Mouse (Mus musculus): ENCODE data around the gene Lypd3. TPM values are rescaled to one million over a fixed set of nuclear protein-coding genes. Genes with fewer than 3 reads are reported as not detected.
"Not testable (repeated sequence)": the region's sequence is repeated elsewhere in the genome, so short reads cannot be mapped to it uniquely, and the experiment has no call there.

Gene Lypd3
- polyA plus RNA-seq, 1 experiment: 0.48 TPM

DNA sequence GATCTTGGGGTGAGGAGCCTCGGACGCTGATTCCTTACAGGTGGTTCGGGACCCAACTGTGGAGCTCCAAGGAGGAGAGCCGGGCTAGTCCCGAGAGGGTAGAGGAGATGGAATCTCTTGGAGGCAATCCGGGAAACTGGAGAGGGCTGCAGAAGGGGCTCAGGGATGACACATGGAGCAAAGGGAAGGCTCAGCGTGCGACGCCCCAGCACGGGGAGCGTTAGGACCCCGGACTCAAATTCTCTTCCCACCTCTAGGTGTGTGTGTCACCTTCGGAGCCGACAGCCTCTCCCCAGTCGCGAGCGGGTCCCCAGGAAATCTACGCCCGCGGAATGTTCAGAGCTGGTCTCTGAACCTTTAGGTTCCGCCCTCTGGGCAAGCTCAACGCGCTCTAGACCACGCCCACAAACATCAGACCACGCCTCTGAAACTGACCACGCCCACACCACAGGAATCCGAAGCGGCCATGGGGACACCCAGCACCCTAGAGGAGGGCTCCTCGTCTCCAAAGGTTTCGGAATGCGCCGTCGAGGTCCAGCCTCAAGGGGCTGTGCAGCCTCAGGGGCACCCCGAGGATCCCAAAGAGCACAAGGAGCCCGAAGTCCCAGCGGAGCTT lies 25.4 kb upstream of the Lypd3 start:
- Histone ChIP-seq H3K27ac (ENCODE audit: insufficient read depth, low read length) (no peak overlapping the region), H3K4me3 (ENCODE audit: low read depth, low read length) (peak overlapping the region; percentile 73), H3K9me3 (replicated peaks; ENCODE audit: control insufficient read depth, insufficient read depth, low read length, poor library complexity, severe bottlenecking) (no peaks in the 10 kb centered on the region), H3K27me3 (ENCODE audit: control insufficient read depth, insufficient read depth, low read length, poor library complexity, severe bottlenecking) (no peaks in the 10 kb centered on the region), H3K9ac (ENCODE audit: low read depth, poor library complexity, severe bottlenecking) (peak overlapping the region; percentile 32), H3K4me1 (ENCODE audit: control insufficient read depth, insufficient read depth, low read length) (peaks cover 2% of the 10 kb centered on the region), H3K36me3 (ENCODE audit: control insufficient read depth, insufficient read depth, low read length, poor library complexity, severe bottlenecking) (no peaks in the 10 kb centered on the region)
- no peak for TF ChIP-seq EP300 (IDR thresholded peaks at IDR 0.05; ENCODE audit: insufficient read depth, low read depth, low read length)
- peak; percentile 43 for TF ChIP-seq POLR2A (IDR thresholded peaks at IDR 0.05; ENCODE audit: insufficient read depth, low read length)
- no peak for TF ChIP-seq CTCF (IDR thresholded peaks at IDR 0.05; ENCODE audit: low read depth, low read length)

DNA sequence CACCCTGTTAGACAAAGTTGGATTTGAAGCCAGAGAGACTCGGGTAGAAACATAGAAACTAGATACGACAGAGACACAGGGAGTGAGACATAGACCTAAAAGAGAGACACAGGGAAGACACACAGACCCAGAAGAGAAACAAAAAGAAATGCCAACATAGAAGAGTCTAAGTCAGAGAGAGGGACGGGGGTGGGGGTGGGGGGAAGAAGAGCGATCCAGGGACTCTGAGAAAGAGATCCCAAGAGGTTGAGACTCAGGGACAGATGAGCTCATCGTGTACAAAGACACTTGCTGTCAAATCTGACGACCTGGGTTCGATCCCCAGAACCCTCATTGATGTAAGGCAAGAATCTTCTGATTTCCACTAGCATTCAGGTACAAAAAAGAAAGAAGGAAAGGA lies 24.6 kb upstream of the Lypd3 start:
- peak overlapping the region; percentile 73 for H3K4me3 ChIP-seq (ENCODE audit: low read depth, low read length)
- H3K27me3 ChIP-seq (ENCODE audit: control insufficient read depth, insufficient read depth, low read length, poor library complexity, severe bottlenecking): no peaks in the 10 kb centered on the region
- TF ChIP-seq EP300 (IDR thresholded peaks at IDR 0.05; ENCODE audit: insufficient read depth, low read depth, low read length) (no peak), POLR2A (IDR thresholded peaks at IDR 0.05; ENCODE audit: insufficient read depth, low read length) (no peak), CTCF (IDR thresholded peaks at IDR 0.05; ENCODE audit: low read depth, low read length) (no peak)
- 0 out of 2 replicates have a peak overlapping the region, but pooled peaks have one; percentile 32 for H3K9ac ChIP-seq (ENCODE audit: low read depth, poor library complexity, severe bottlenecking)
- no peak overlapping the region for H3K27ac ChIP-seq (ENCODE audit: insufficient read depth, low read length)
- H3K9me3 ChIP-seq (replicated peaks; ENCODE audit: control insufficient read depth, insufficient read depth, low read length, poor library complexity, severe bottlenecking): no peaks in the 10 kb centered on the region
- no peaks in the 10 kb centered on the region for H3K36me3 ChIP-seq (ENCODE audit: control insufficient read depth, insufficient read depth, low read length, poor library complexity, severe bottlenecking)
- H3K4me1 ChIP-seq (ENCODE audit: control insufficient read depth, insufficient read depth, low read length): peaks cover 2% of the 10 kb centered on the region

GRCm38 (mm10) chr7:24612308-24612910 lies 23.9 kb upstream of the Lypd3 start:
- H3K4me1 ChIP-seq (ENCODE audit: control insufficient read depth, insufficient read depth, low read length): peaks cover 2% of the 10 kb centered on the region
- peak overlapping the region; percentile 29 for H3K4me3 ChIP-seq (ENCODE audit: low read depth, low read length)
- no peaks in the 10 kb centered on the region for H3K27me3 ChIP-seq (ENCODE audit: control insufficient read depth, insufficient read depth, low read length, poor library complexity, severe bottlenecking)
- H3K9ac ChIP-seq (ENCODE audit: low read depth, poor library complexity, severe bottlenecking): no peak overlapping the region
- no peaks in the 10 kb centered on the region for H3K36me3 ChIP-seq (ENCODE audit: control insufficient read depth, insufficient read depth, low read length, poor library complexity, severe bottlenecking)
- TF ChIP-seq POLR2A (IDR thresholded peaks at IDR 0.05; ENCODE audit: insufficient read depth, low read length) (no peak), EP300 (IDR thresholded peaks at IDR 0.05; ENCODE audit: insufficient read depth, low read depth, low read length) (peak; percentile 88)
- no peaks in the 10 kb centered on the region for H3K9me3 ChIP-seq (replicated peaks; ENCODE audit: control insufficient read depth, insufficient read depth, low read length, poor library complexity, severe bottlenecking)
- no peak overlapping the region for H3K27ac ChIP-seq (ENCODE audit: insufficient read depth, low read length)

GRCm38 (mm10) chr7:24614816-24615215 lies 21.5 kb upstream of the Lypd3 start:
- H3K4me3 ChIP-seq (ENCODE audit: low read depth, low read length): no peak overlapping the region
- H3K9me3 ChIP-seq (replicated peaks; ENCODE audit: control insufficient read depth, insufficient read depth, low read length, poor library complexity, severe bottlenecking): no peaks in the 10 kb centered on the region
- no peak for TF ChIP-seq CTCF (IDR thresholded peaks at IDR 0.05; ENCODE audit: low read depth, low read length)
- no peak for TF ChIP-seq EP300 (IDR thresholded peaks at IDR 0.05; ENCODE audit: insufficient read depth, low read depth, low read length)
- TF ChIP-seq POLR2A (IDR thresholded peaks at IDR 0.05; ENCODE audit: insufficient read depth, low read length): no peak
- no peaks in the 10 kb centered on the region for H3K27me3 ChIP-seq (ENCODE audit: control insufficient read depth, insufficient read depth, low read length, poor library complexity, severe bottlenecking)
- no peak overlapping the region for H3K27ac ChIP-seq (ENCODE audit: insufficient read depth, low read length)
- H3K9ac ChIP-seq (ENCODE audit: low read depth, poor library complexity, severe bottlenecking): no peak overlapping the region
- H3K36me3 ChIP-seq (ENCODE audit: control insufficient read depth, insufficient read depth, low read length, poor library complexity, severe bottlenecking): no peaks in the 10 kb centered on the region
- H3K4me1 ChIP-seq (ENCODE audit: control insufficient read depth, insufficient read depth, low read length): peaks cover 2% of the 10 kb centered on the region

DNA sequence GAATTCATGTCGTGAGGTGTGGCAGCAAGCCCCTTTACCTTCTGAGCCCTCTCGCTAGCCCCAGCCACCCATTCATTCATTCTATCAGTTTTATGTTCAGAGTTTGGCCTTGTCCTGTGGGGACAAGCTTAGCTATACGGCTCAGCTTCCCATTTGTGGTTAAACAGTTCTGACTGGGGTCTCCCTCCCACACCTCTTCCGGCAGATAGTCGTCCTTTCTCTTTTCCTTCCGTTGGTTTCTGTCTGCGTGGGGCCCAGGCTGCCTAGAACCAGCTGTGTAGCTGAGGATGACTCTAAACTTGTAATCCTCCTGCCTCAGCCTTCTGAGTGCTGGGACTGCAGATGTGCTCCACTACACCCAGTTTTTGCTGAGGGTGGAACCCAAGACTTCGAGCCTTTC lies 18.6 kb upstream of the Lypd3 start:
- Histone ChIP-seq H3K27ac (ENCODE audit: insufficient read depth, low read length) (no peak overlapping the region), H3K4me1 (ENCODE audit: control insufficient read depth, insufficient read depth, low read length) (peaks cover 2% of the 10 kb centered on the region), H3K9me3 (replicated peaks; ENCODE audit: control insufficient read depth, insufficient read depth, low read length, poor library complexity, severe bottlenecking) (no peaks in the 10 kb centered on the region), H3K36me3 (ENCODE audit: control insufficient read depth, insufficient read depth, low read length, poor library complexity, severe bottlenecking) (no peaks in the 10 kb centered on the region), H3K27me3 (ENCODE audit: control insufficient read depth, insufficient read depth, low read length, poor library complexity, severe bottlenecking) (no peaks in the 10 kb centered on the region), H3K4me3 (ENCODE audit: low read depth, low read length) (no peak overlapping the region), H3K9ac (ENCODE audit: low read depth, poor library complexity, severe bottlenecking) (no peak overlapping the region)
- TF ChIP-seq CTCF (IDR thresholded peaks at IDR 0.05; ENCODE audit: low read depth, low read length) (no peak), POLR2A (IDR thresholded peaks at IDR 0.05; ENCODE audit: insufficient read depth, low read length) (no peak), EP300 (IDR thresholded peaks at IDR 0.05; ENCODE audit: insufficient read depth, low read depth, low read length) (no peak)

DNA sequence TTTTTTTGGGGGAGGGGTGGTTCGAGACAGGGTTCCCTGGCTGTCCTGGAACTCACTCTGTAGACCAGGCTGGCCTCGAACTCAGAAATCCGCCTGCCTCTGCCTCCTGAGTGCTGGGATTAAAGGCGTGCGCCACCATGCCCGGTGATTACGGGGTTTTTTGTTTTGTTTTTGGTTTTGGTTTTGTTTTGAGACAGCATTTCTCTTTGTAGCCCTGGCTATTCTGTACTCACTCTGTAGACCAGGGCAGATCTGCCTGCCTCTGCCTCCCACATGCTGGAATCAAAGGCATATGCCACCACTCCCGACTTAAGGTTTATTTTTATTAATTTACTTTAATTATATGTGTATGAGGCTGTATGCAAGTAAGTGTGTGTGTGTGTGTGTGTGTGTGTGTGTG lies 18.0 kb upstream of the Lypd3 start:
- H3K27ac ChIP-seq (ENCODE audit: insufficient read depth, low read length); H3K4me3 ChIP-seq (ENCODE audit: low read depth, low read length); H3K9me3 ChIP-seq (replicated peaks; ENCODE audit: control insufficient read depth, insufficient read depth, low read length, poor library complexity, severe bottlenecking); H3K36me3 ChIP-seq (ENCODE audit: control insufficient read depth, insufficient read depth, low read length, poor library complexity, severe bottlenecking); H3K27me3 ChIP-seq (ENCODE audit: control insufficient read depth, insufficient read depth, low read length, poor library complexity, severe bottlenecking); H3K9ac ChIP-seq (ENCODE audit: low read depth, poor library complexity, severe bottlenecking); H3K4me1 ChIP-seq (ENCODE audit: control insufficient read depth, insufficient read depth, low read length): not testable (repeated sequence)
